Mouse (Mus musculus) liver, embryonic 12.5 days (tissue): ENCODE measurements around the gene Nsmce4a. TPM values are rescaled to one million over a fixed set of nuclear protein-coding genes. Genes with fewer than 3 reads are reported as not detected.
A peak's percentile ranks its signal among the peaks of the same experiment; 100 is the strongest.

Source experiments
- ATAC-seq: fragments of 200-750 bp; cut with Nextera tagmentation; 2 replicates; pipeline ENCODE4 v1.8.0; 2017; ENCODE audit warnings: moderate number of reproducible peaks, mild to moderate bottlenecking, moderate library complexity
- H3K27ac ChIP-seq: fragments of 300-500 bp; sonication (generic); 2 replicates; pipeline ENCODE4 v1.5.1; 2016; ENCODE audit warnings: mild to moderate bottlenecking
- H3K27me3 ChIP-seq: fragments of 300-500 bp; sonication (generic); replicated peaks from 2 replicates; pipeline ENCODE4 v1.6.1; 2016; ENCODE audit warnings: mild to moderate bottlenecking, moderate library complexity
- H3K36me3 ChIP-seq: fragments of 300-500 bp; sonication (generic); 2 replicates; pipeline ENCODE4 v1.6.1; 2016; ENCODE audit warnings: mild to moderate bottlenecking, moderate library complexity
- H3K4me1 ChIP-seq: fragments of 300-500 bp; sonication (generic); 2 replicates; pipeline ENCODE4 v1.6.1; 2016
- H3K4me2 ChIP-seq: fragments of 300-500 bp; sonication (generic); 2 replicates; pipeline ENCODE4 v1.6.1; 2016; ENCODE audit warnings: mild to moderate bottlenecking, moderate library complexity
- H3K4me3 ChIP-seq: fragments of 300-500 bp; sonication (generic); 2 replicates; pipeline ENCODE4 v1.5.1; 2016; ENCODE audit warnings: mild to moderate bottlenecking, moderate library complexity
- H3K9ac ChIP-seq: fragments of 300-500 bp; sonication (generic); 2 replicates; pipeline ENCODE4 v1.6.1; 2016; ENCODE audit warnings: mild to moderate bottlenecking, moderate library complexity
- H3K9me3 ChIP-seq: fragments of 300-500 bp; sonication (generic); replicated peaks from 2 replicates; pipeline ENCODE4 v1.6.1; 2016; ENCODE audit warnings: mild to moderate bottlenecking, moderate library complexity
- WGBS: fragments of 180-500 bp; shearing (Covaris S2); methylation state at CpG from one replicate; pipeline ENCODE4 v1.1.7; 2016; ENCODE audit not compliant: insufficient replicate concordance; 5-methylcytosine and 5-hydroxymethylcytosine counted together
- polyA plus RNA-seq: library from polyadenylated mRNA; unstranded; fragments of >200 nt; fragmentation: Nextera tagmentation; extraction: Ambion mirVana; gene quantifications from 2 replicates; pipeline ENCODE4 v1.2.1, GENCODE M21; 2016

Nsmce4a gene
- polyA plus RNA-seq, 1 experiment from 2014 or later: 141 TPM

DNA sequence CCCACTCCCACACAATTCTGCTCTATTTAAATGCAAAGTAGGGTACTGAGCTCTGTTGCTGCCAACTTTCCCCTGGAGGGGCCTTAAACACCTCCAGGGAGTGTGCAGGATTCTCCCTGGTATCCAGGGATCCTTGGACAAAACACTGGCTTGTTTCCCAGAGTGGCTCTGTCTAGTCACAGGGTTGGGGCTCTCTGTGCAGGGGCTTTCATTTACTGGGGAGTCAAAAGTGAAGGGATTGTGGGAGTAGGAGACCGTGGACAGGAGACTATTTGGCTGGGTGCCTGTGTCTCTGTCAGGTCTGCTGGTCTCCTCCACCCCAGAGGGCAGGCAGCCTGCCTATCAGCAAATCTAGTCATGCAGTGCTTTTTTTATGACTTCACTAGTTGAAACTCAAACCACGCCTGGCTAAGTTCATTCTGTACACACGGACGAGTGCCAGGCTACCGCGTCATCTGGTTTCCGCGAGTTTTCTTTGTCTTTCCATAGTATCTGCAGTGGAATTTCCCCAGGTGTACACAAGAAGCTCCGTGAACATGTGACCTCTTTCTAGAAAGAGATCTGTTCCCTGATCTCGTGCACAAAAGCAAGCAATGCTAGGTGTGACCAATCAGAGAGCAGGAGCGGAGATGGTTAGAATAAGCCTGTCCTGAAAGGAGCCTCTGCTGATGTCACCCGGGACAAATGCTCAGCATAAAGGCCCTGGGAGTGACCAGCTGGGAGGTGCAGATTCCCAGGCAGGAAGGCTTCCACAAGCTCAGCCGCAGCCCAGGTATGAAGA is 1.5 kb upstream of the Nsmce4a start:
- no peaks in the 10 kb centered on the region for H3K36me3 ChIP-seq
- H3K27me3 ChIP-seq: 0 out of 2 replicates have a peak, but pooled peaks cover 5% of the 10 kb centered on the region
- no peak overlapping the region for H3K27ac ChIP-seq
- peaks cover 3% of the 10 kb centered on the region; the same call in 1 of the 2 replicates for H3K4me1 ChIP-seq
- no peak for ATAC-seq
- H3K9ac ChIP-seq: no peak overlapping the region
- WGBS: 65% methylated on average over 13 of the region's 13 CpGs
- no peak overlapping the region for H3K4me3 ChIP-seq
- no peak overlapping the region for H3K4me2 ChIP-seq
- H3K9me3 ChIP-seq: no peaks in the 10 kb centered on the region

DNA sequence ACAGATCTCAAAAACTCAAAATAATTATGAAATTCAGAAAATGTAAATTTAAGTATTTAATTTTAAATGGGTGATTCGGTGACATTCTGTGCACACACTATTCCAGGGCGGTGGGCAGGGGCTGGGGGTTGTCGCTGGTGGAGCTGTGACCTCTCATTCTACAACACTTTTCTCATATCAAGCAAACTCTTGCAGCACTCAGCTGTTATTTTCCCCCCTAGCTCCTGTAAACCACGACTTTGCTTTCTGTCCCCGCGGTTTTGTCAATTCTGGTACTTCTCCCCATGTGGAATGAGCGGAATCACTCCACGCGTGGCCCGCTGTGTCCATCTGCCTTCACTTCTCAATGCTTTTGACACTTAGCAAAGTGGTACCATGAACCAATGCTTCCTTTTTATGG is 828 bp upstream of the Nsmce4a start:
- Histone ChIP-seq H3K27me3 (peaks cover 9% of the 10 kb centered on the region; the same call in 1 of the 2 replicates), H3K27ac (no peak overlapping the region), H3K4me2 (no peak overlapping the region), H3K4me3 (no peak overlapping the region), H3K36me3 (no peaks in the 10 kb centered on the region), H3K9me3 (no peaks in the 10 kb centered on the region), H3K9ac (no peak overlapping the region), H3K4me1 (peaks cover 3% of the 10 kb centered on the region)
- WGBS: 81% methylated on average over 10 of the region's 10 CpGs
- ATAC-seq: no peak

DNA sequence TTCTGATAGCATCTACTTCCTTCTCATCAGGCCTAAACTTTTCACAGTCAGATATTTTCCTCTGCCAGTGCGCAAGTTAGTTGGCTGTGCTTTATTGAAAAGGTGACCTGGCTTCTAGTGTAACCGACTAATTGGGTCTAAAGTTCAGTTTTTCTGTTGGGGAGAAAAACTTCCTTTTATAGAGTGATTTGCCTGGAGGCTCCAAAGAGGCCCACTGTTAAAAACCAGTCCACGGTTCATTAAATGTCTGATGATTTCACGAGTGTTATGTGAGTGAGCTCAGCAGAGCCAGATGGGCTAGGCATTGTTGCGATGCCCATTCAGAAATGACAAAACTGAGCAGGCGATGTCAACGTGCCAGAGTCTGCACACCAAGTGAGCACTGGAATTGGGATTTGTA is 2.4 kb downstream of the Nsmce4a start:
- H3K4me1 ChIP-seq: no peaks in the 10 kb centered on the region; the same call in 1 of the 2 replicates
- no peak overlapping the region for H3K4me3 ChIP-seq
- H3K27ac ChIP-seq: no peak overlapping the region
- no peak overlapping the region for H3K4me2 ChIP-seq
- H3K27me3 ChIP-seq: peaks cover 9% of the 10 kb centered on the region; the same call in 1 of the 2 replicates
- 72% methylated on average over 7 of the region's 7 CpGs for WGBS
- H3K9ac ChIP-seq: no peak overlapping the region
- no peaks in the 10 kb centered on the region for H3K36me3 ChIP-seq
- ATAC-seq: no peak
- H3K9me3 ChIP-seq: no peaks in the 10 kb centered on the region

DNA sequence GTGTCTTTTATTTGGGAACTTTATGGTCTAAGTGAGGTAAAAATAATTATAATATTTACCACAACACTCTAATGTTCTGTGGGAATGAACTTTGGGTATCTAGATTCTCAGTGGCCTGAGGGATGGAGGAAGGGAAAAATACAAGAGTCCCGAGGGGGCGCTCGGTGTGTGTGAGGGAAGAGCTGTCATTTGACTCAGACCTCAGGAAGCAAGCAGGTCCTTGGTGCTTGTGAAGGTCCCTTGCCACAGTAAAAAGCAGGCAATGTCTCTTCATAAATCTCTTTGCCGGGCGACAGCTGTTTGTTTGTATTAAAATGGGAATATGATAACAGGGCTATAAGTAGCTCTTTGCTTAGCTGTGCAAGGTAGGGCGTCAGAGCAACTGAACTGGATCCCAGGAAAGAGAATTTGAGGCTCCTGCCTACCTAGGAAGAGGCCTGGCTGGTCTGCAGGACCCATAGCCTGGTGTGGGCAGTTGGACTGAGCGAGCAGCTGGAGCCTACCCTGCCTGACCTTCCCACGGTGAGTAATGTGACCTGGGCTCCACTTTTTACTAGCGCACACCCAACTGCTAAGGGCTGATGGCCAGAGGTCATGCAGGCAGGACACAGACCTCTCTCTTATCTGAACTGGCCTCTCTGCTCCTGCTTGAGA is 4.0 kb downstream of the Nsmce4a start:
- peak; percentile 63; the same call in 1 of the 2 replicates for ATAC-seq

DNA sequence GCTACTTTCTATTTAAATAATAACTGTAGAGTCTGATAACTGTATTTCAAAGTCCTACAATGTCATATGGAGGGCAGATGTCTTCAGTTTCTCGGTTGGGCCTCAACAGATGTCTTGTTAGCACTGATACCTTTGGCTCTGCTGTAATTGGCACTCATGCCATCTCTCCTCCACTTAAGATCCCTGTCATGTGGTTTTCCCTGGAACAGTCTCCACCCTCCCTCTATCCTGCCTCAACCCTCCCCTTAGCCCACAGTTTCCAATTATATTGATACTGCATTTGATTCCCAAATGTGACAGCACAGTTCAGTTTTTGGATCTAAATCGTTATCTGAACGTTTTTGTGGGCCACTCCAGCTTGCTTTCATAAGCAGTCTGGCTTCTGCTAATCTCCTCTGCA is 8.3 kb downstream of the Nsmce4a start:
- no peak overlapping the region for H3K27ac ChIP-seq
- peaks cover 35% of the 10 kb centered on the region for H3K4me1 ChIP-seq
- no peak overlapping the region for H3K4me2 ChIP-seq
- H3K27me3 ChIP-seq: peaks cover 4% of the 10 kb centered on the region; the same call in 1 of the 2 replicates
- no peak for ATAC-seq
- H3K36me3 ChIP-seq: no peaks in the 10 kb centered on the region
- H3K9ac ChIP-seq: no peak overlapping the region
- WGBS: 45% methylated on average over 3 of the region's 3 CpGs
- H3K4me3 ChIP-seq: no peak overlapping the region
- no peaks in the 10 kb centered on the region for H3K9me3 ChIP-seq

More for the DNA sequence above, 4.0 kb downstream of the Nsmce4a start:
- H3K27me3 ChIP-seq: peaks cover 4% of the 10 kb centered on the region; the same call in 1 of the 2 replicates
- WGBS: 60% methylated on average over 9 of the region's 9 CpGs
- no peaks in the 10 kb centered on the region for H3K9me3 ChIP-seq
- H3K4me3 ChIP-seq: no peak overlapping the region
- H3K36me3 ChIP-seq: no peaks in the 10 kb centered on the region
- no peak overlapping the region for H3K27ac ChIP-seq
- H3K4me1 ChIP-seq: peaks cover 11% of the 10 kb centered on the region
- no peak overlapping the region for H3K4me2 ChIP-seq
- no peak overlapping the region for H3K9ac ChIP-seq

DNA sequence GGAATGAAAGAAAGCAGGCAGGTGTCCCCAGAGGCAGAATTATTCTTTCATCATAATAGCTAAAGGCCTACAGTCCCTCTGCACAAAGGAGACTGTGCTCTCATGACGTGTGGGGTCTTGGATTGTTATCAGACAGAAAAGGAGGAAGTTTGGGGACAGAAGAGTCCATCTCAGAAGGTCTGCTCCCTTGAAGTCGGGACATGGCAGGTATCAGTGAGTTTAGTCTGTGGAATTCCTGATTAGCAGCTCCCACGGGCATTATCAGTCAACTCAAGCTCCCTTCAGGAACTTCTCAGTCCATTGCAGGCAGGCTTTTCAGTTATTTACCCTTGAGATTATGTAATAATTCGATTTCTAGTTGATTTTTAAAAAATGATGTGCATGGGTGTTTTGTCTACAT is 9.0 kb downstream of the Nsmce4a start:
- H3K4me3 ChIP-seq: no peak overlapping the region
- ATAC-seq: no peak
- H3K9ac ChIP-seq: no peak overlapping the region
- H3K27me3 ChIP-seq: peaks cover 1% of the 10 kb centered on the region; the same call in 1 of the 2 replicates
- H3K4me2 ChIP-seq: no peak overlapping the region
- 20% methylated on average over 4 of the region's 4 CpGs for WGBS
- H3K27ac ChIP-seq: no peak overlapping the region
- no peaks in the 10 kb centered on the region for H3K9me3 ChIP-seq
- peaks cover 35% of the 10 kb centered on the region for H3K4me1 ChIP-seq
- H3K36me3 ChIP-seq: no peaks in the 10 kb centered on the region

DNA sequence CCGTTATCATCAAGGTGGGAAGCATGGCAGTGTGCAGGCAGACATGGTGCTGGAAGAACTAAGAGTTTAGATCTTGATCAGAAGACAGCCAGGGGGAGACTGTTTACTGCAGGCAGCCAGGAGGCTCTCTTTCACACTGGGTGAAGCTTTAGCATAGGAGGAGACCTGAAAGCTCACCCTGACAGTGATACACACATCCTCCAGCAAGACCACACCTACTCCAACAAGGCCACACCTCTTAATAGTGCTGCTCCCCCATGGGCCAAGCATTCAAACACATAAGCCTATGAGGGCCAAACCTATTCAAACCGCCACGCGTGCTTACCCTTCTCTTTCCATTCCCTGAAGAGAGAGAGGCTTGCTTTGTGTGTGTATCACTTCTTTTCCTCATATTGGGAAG is 9.6 kb downstream of the Nsmce4a start:
- 83% methylated on average over 4 of the region's 4 CpGs for WGBS
- Histone ChIP-seq H3K4me1 (peaks cover 35% of the 10 kb centered on the region), H3K9ac (no peak overlapping the region), H3K36me3 (no peaks in the 10 kb centered on the region), H3K4me2 (no peak overlapping the region), H3K27ac (no peak overlapping the region), H3K27me3 (no peaks in the 10 kb centered on the region), H3K9me3 (no peaks in the 10 kb centered on the region), H3K4me3 (no peak overlapping the region)
- ATAC-seq: peak; percentile 50; the same call in 1 of the 2 replicates

DNA sequence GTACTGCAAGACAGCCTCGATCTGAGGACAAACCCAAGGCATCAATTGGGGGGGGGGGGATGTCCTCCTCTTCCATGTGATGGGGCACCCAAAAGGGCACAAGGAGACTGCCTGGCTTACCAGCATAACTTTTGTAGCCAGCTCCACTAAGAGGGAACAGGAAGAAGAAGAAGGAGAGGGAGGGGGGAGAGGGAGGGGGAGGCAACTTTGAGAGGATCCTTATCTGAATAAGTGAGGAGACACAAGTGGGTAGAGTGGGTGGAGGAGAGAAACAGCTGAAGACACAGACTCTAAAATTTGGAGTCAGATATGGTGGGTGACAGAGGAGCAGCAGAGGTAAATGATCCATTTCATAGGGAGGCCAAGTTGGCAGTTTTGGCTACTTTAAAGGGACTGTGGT is 12.0 kb downstream of the Nsmce4a start:
- no peaks in the 10 kb centered on the region for H3K27me3 ChIP-seq
- 50% methylated on average over 1 of the region's 1 CpGs for WGBS
- peak; percentile 74 for ATAC-seq
- H3K9ac ChIP-seq: no peak overlapping the region
- no peak overlapping the region for H3K4me3 ChIP-seq
- peaks cover 35% of the 10 kb centered on the region for H3K4me1 ChIP-seq
- no peak overlapping the region for H3K27ac ChIP-seq
- H3K4me2 ChIP-seq: peak overlapping the region; percentile 17; the same call in 1 of the 2 replicates
- H3K9me3 ChIP-seq: no peaks in the 10 kb centered on the region
- no peaks in the 10 kb centered on the region for H3K36me3 ChIP-seq

DNA sequence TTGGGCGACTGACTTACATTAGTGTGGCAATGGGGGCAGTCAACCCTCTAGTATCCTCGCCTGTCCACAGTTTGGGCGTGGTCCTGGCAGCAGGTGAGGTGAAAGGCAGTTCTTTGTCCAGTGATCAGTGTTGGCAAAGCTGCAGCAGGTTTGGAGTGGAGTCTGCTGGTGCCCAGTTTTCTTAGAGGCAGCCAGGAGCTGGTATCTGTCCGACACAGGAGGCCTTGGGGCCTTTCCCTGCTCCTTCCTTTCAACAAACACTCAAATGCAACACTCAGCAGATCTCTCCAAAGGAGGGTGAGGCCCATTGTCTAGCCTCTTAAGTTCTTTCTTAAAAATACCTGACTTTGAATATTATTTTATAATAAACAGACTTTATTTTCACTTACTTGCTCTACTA is 14.3 kb downstream of the Nsmce4a start:
- Histone ChIP-seq H3K36me3 (no peaks in the 10 kb centered on the region), H3K4me2 (no peak overlapping the region), H3K9me3 (no peaks in the 10 kb centered on the region), H3K27ac (no peak overlapping the region), H3K9ac (no peak overlapping the region), H3K4me3 (no peak overlapping the region), H3K27me3 (0 out of 2 replicates have a peak, but pooled peaks cover 7% of the 10 kb centered on the region), H3K4me1 (peaks cover 21% of the 10 kb centered on the region)
- WGBS: 58% methylated on average over 4 of the region's 4 CpGs
- ATAC-seq: no peak

DNA sequence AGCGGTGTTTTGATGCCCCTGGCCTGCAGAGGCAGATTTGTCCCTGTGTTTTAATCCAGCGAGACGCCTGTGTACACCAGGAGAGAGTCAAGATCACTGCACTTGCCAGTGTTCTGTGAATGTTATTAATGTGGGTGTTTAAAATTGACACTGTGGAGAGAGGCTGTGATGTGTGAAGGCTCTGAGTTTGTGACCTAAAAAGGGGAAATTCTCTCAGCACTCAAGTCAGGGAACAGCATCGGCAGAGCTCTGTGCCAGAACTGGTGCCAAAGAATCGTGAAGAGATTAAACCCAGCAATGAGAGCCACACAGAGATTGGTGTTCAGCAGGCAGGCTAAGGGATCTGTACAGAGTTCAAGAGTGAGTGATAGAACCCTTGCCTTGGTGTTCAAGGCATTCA is 17.3 kb downstream of the Nsmce4a start:
- Histone ChIP-seq H3K27ac (no peak overlapping the region), H3K4me2 (no peak overlapping the region), H3K4me1 (peaks cover 4% of the 10 kb centered on the region), H3K9ac (no peak overlapping the region), H3K27me3 (peaks cover 10% of the 10 kb centered on the region; the same call in 1 of the 2 replicates), H3K4me3 (no peak overlapping the region), H3K9me3 (no peaks in the 10 kb centered on the region), H3K36me3 (no peaks in the 10 kb centered on the region)
- ATAC-seq: no peak
- 79% methylated on average over 5 of the region's 5 CpGs for WGBS

DNA sequence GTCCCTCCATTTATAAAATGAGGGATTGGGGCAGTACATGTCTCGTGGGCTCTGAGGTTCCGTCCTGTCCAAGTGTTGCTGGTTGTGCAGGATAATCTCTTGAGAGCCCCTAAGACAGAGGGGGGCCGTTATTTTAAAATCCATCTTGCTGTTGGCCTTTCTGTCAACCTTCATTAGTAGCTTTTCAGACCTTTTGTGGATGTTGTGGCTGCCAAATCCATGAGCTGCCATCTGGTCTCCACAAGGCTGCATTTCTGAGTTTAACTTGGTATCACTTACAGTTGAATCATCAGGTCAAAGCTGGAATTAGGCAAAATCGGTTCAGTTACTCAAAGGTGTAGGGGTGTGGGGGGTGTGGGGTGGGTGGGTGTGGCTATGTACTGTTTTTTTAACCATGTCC is 19.6 kb downstream of the Nsmce4a start:
- H3K4me2 ChIP-seq: no peak overlapping the region
- 60% methylated on average over 4 of the region's 4 CpGs for WGBS
- no peak overlapping the region for H3K27ac ChIP-seq
- no peak overlapping the region for H3K9ac ChIP-seq
- H3K4me3 ChIP-seq: no peak overlapping the region
- peaks cover 10% of the 10 kb centered on the region; the same call in 1 of the 2 replicates for H3K27me3 ChIP-seq
- H3K36me3 ChIP-seq: no peaks in the 10 kb centered on the region
- no peaks in the 10 kb centered on the region for H3K4me1 ChIP-seq
- no peaks in the 10 kb centered on the region for H3K9me3 ChIP-seq
- ATAC-seq: no peak

DNA sequence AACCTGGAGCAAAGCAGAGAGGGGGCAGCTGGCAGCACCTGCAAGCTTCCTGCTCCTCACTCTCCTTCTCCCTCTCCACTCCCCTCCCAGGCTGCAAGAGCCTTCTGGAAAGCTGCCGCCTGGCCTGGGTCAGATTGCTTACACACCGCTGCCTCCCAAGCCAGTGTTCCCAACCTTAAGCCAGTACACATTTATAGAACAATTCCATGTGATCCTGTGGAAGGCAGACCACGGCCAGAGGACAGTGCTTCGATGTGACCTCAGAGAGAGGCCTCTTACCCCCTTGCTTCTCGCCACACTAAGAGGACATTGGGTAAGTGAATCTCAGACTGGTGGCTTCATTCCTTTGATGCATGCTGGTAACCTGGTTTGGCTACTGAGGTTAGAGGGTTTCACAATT is 20.1 kb downstream of the Nsmce4a start:
- Histone ChIP-seq H3K27ac (no peak overlapping the region), H3K4me2 (no peak overlapping the region), H3K27me3 (peaks cover 10% of the 10 kb centered on the region; the same call in 1 of the 2 replicates), H3K36me3 (no peaks in the 10 kb centered on the region), H3K4me1 (peaks cover under 1% of the 10 kb centered on the region; the same call in 1 of the 2 replicates), H3K9me3 (no peaks in the 10 kb centered on the region), H3K9ac (no peak overlapping the region), H3K4me3 (no peak overlapping the region)
- 57% methylated on average over 5 of the region's 5 CpGs for WGBS
- no peak for ATAC-seq
